ENCODE assay signal across 30 mouse cellular contexts in the genomic region with DNA sequence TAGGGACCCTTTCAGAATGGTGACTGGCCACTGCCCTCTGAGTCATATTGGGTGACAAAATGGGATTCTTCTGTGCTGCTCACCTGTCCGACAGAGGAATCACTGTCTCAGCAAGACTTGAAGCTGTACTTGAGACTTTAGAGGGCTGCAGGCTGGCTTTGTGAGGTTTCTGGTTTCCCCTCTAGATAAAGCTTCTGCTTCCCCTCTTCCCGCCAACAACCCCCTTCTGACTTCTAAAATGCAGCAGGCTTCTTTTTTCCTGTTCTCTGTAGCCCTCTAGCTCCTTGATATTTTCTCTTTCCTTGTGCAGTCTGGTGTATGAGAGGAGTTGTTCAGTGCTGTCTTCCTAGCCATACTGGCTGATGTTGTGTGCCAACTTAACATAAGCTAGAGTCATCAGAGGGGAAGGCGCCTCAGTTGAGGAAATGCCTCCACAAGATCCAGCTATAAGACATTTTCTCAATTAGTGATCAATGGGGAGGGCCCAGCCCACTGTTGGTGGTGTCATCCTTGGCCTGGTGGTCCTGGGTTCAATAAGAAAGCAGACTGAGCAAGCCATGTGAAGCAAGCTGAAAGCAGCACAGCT. TPM values are rescaled to one million over a fixed set of nuclear protein-coding genes. Genes with fewer than 3 reads are reported as not detected.
DNase-seq lines count a peak whose midpoint lies in the region; ATAC-seq and TF ChIP-seq lines count a peak whose summit lies in the region.
"Had no signal": no experiment of that assay in that cellular context is flagged by ENCODE, and none has a peak within 500 bp of the region (broad histone marks: within the 10 kb centered on the region; RNA-seq: fewer than 3 reads in every experiment).

No protein-coding gene starts in this region.

- ATAC-seq in forebrain, postnatal 0 days = peak; percentile 59
- ATAC-seq in forebrain, embryonic 12.5 days (ENCODE audit: low FRiP score) = no peak
- peak; percentile 79 for ATAC-seq in common myeloid progenitor, adult 5-6 weeks (replicated peaks; ENCODE audit: low read depth, poor library complexity, severe bottlenecking)
- ATAC-seq: CD4-positive, CD25-positive, alpha-beta regulatory T cell, adult 4 months; hindbrain, postnatal 0 days; inflammation-experienced regulatory T-cells, adult 6 months; intestine, embryonic 16.5 days had no signal

- no peak for TF ChIP-seq EP300 in heart, adult 2 months (IDR thresholded peaks at IDR 0.05; ENCODE audit: insufficient read depth, low read depth, low read length)

- H3K4me1 ChIP-seq in forebrain, postnatal 0 days (ENCODE audit: insufficient read depth) = no peaks in the 10 kb centered on the region
- no peaks in the 10 kb centered on the region for H3K4me1 ChIP-seq in forebrain, embryonic 12.5 days
- peaks cover 6% of the 10 kb centered on the region for H3K4me1 ChIP-seq in heart, adult 2 months (ENCODE audit: control insufficient read depth, insufficient read depth, low read length)
- H3K4me1 ChIP-seq: embryonic facial prominence, embryonic 12.5 days; embryonic facial prominence, embryonic 15.5 days had no signal

- TF ChIP-seq CTCF in forebrain, postnatal 0 days (IDR thresholded peaks at IDR 0.05; ENCODE audit: low read depth) = no peak
- TF ChIP-seq CTCF in heart, adult 2 months (IDR thresholded peaks at IDR 0.05) = no peak

- intact Hi-C loops in heart, adult 2 months (cut with DNase I) = loop anchor here (2.0 kb wide), 1 partner anchor 14 kb away; a partner anchor contains a TSS

- H3K9me3 ChIP-seq in forebrain, postnatal 0 days (ENCODE audit: low read length) = no peaks in the 10 kb centered on the region
- no peaks in the 10 kb centered on the region for H3K9me3 ChIP-seq in forebrain, embryonic 12.5 days
- H3K9me3 ChIP-seq: embryonic facial prominence, embryonic 12.5 days; embryonic facial prominence, embryonic 15.5 days; heart, embryonic 12.5 days; heart, embryonic 15.5 days had no signal

- 88% methylated on average over 3 of the region's 3 CpGs for WGBS in forebrain, postnatal 0 days
- 92% methylated on average over 3 of the region's 3 CpGs for WGBS in forebrain, embryonic 12.5 days
- WGBS in heart, adult 2 months = 59% methylated on average over 3 of the region's 3 CpGs

- H3K36me3 ChIP-seq in forebrain, postnatal 0 days (ENCODE audit: insufficient read depth) = no peaks in the 10 kb centered on the region
- no peaks in the 10 kb centered on the region for H3K36me3 ChIP-seq in forebrain, embryonic 12.5 days (replicated peaks)
- H3K36me3 ChIP-seq in heart, adult 2 months (ENCODE audit: control insufficient read depth, insufficient read depth, low read length) = no peaks in the 10 kb centered on the region
- H3K36me3 ChIP-seq: embryonic facial prominence, embryonic 12.5 days; embryonic facial prominence, embryonic 15.5 days; heart, embryonic 15.5 days had no signal

- no peaks in the 10 kb centered on the region for H3K79me2 ChIP-seq in heart, adult 2 months (replicated peaks; ENCODE audit: control insufficient read depth, insufficient read depth, low read length)

- no peak overlapping the region for H3K4me3 ChIP-seq in forebrain, postnatal 0 days (ENCODE audit: low read depth, low read length)
- no peak overlapping the region for H3K4me3 ChIP-seq in forebrain, embryonic 12.5 days (replicated peaks)
- H3K4me3 ChIP-seq in heart, adult 2 months = no peak overlapping the region
- H3K4me3 ChIP-seq: embryonic facial prominence, embryonic 12.5 days; embryonic facial prominence, embryonic 15.5 days; heart, embryonic 12.5 days; heart, embryonic 15.5 days had no signal

- no peak overlapping the region for H3K27ac ChIP-seq in forebrain, postnatal 0 days (ENCODE audit: low read depth, low read length)
- no peak overlapping the region for H3K27ac ChIP-seq in forebrain, embryonic 12.5 days
- H3K27ac ChIP-seq in heart, adult 2 months = peak overlapping the region; percentile 42; the same call in 1 of the 2 replicates
- H3K27ac ChIP-seq: embryonic facial prominence, embryonic 12.5 days; embryonic facial prominence, embryonic 15.5 days; heart, embryonic 15.5 days; hindbrain, embryonic 14.5 days; hindbrain, postnatal 0 days had no signal

- no peak for DNase-seq in forebrain, postnatal 0 days
- no peak for DNase-seq in heart, adult 2 months
- no peak for DNase-seq in heart, adult 8-10 months (ENCODE audit: low spot score)
- DNase-seq in 416B (ENCODE audit: low read depth) = peak; percentile 78
- DNase-seq in embryo, embryonic 11 days = no peak
- no peak for DNase-seq in right cerebral cortex, postnatal 14 days
- DNase-seq: adrenal gland, adult 2 months; adrenal gland, postnatal 14 days; cerebellum, adult 11-12 months; heart, postnatal 36 days; kidney, adult 18-20 months had no signal

- TF ChIP-seq POLR2A in heart, adult 2 months (IDR thresholded peaks at IDR 0.05; ENCODE audit: insufficient read depth, low read depth, low read length) = no peak

- no peak overlapping the region for H3K9ac ChIP-seq in forebrain, postnatal 0 days
- H3K9ac ChIP-seq in forebrain, embryonic 12.5 days = no peak overlapping the region
- no peak overlapping the region for H3K9ac ChIP-seq in heart, adult 2 months (ENCODE audit: low read depth, low read length)
- H3K9ac ChIP-seq: embryonic facial prominence, embryonic 12.5 days; embryonic facial prominence, embryonic 15.5 days; heart, embryonic 12.5 days; heart, embryonic 15.5 days; hindbrain, embryonic 14.5 days had no signal

- H3K27me3 ChIP-seq in forebrain, postnatal 0 days (ENCODE audit: insufficient read depth, low read length) = no peaks in the 10 kb centered on the region
- H3K27me3 ChIP-seq in forebrain, embryonic 12.5 days = no peaks in the 10 kb centered on the region
- H3K27me3 ChIP-seq in heart, adult 2 months (ENCODE audit: control insufficient read depth, insufficient read depth, low read length) = no peaks in the 10 kb centered on the region
- H3K27me3 ChIP-seq: embryonic facial prominence, embryonic 12.5 days; embryonic facial prominence, embryonic 15.5 days; heart, embryonic 12.5 days; heart, embryonic 15.5 days had no signal

- no peak overlapping the region for H3K4me2 ChIP-seq in forebrain, postnatal 0 days (ENCODE audit: low read depth)
- H3K4me2 ChIP-seq in forebrain, embryonic 12.5 days = no peak overlapping the region
- H3K4me2 ChIP-seq: embryonic facial prominence, embryonic 12.5 days; embryonic facial prominence, embryonic 15.5 days; heart, embryonic 12.5 days; heart, embryonic 15.5 days; hindbrain, embryonic 14.5 days had no signal

RNA-seq across cellular contexts. Expression of a gene that starts 14.1 kb away (rescaled TPM):
- 14.5 and 15.0 TPM in 2 replicates for total RNA-seq in forebrain, postnatal 0 days (2014; rRNA removed)
- 1.3 and 2.0 TPM in 2 replicates for polyA plus RNA-seq in forebrain, postnatal 0 days (2015; fragmentation: Nextera tagmentation; extraction: Ambion mirVana)
- polyA plus RNA-seq in forebrain, embryonic 12.5 days (2016; fragmentation: Nextera tagmentation; extraction: Ambion mirVana) = 12.6 and 13.6 TPM in 2 replicates
- 10 to 100 TPM; 20.6 to 21.4 TPM for total RNA-seq in heart, adult 2 months (2021)
- 23.6 and 47.9 TPM in 2 replicates for polyA plus RNA-seq in heart, adult 2 months (2012; rRNA removed)
- total RNA-seq in heart, adult 8-10 months (2022) = 10 to 100 TPM; 19.0 to 22.5 (median 21.7) TPM
- 55.3 and 62.1 TPM in 2 replicates for total RNA-seq in common myeloid progenitor, adult 5-6 weeks (2017)

RNA-seq across cellular contexts. Expression of a gene that starts 21.0 kb away (rescaled TPM):
- total RNA-seq in forebrain, postnatal 0 days (2014; rRNA removed) = 16.3 and 17.9 TPM in 2 replicates
- 20.9 and 23.1 TPM in 2 replicates for polyA plus RNA-seq in forebrain, postnatal 0 days (2015; fragmentation: Nextera tagmentation; extraction: Ambion mirVana)
- 20.8 and 23.1 TPM in 2 replicates for polyA plus RNA-seq in forebrain, embryonic 12.5 days (2016; fragmentation: Nextera tagmentation; extraction: Ambion mirVana)
- 1 to 10 TPM; 4.4 to 5.5 TPM for total RNA-seq in heart, adult 2 months (2021)
- polyA plus RNA-seq in heart, adult 2 months (2012; rRNA removed) = 3.9 and 5.9 TPM in 2 replicates
- total RNA-seq in heart, adult 8-10 months (2022) = 1 to 10 TPM; 4.1 to 8.3 (median 5.9) TPM
- total RNA-seq in common myeloid progenitor, adult 5-6 weeks (2017) = 15.8 and 18.4 TPM in 2 replicates

RNA-seq across cellular contexts. Expression of a gene that starts 42.6 kb away (rescaled TPM):
- total RNA-seq in forebrain, postnatal 0 days (2014; rRNA removed) = not detected in 2 replicates
- not detected in 2 replicates for polyA plus RNA-seq in forebrain, postnatal 0 days (2015; fragmentation: Nextera tagmentation; extraction: Ambion mirVana)
- polyA plus RNA-seq in forebrain, embryonic 12.5 days (2016; fragmentation: Nextera tagmentation; extraction: Ambion mirVana) = not detected in 2 replicates
- total RNA-seq in heart, adult 2 months (2021) = not detected
- polyA plus RNA-seq in heart, adult 2 months (2012; rRNA removed) = not detected in 2 replicates
- not detected for total RNA-seq in heart, adult 8-10 months (2022)
- not detected in 2 replicates for total RNA-seq in common myeloid progenitor, adult 5-6 weeks (2017)
- total RNA-seq: adrenal gland, adult 2 months; adrenal gland, postnatal 14 days; adrenal gland, postnatal 4 days; gastrocnemius, postnatal 14 days; gastrocnemius, postnatal 4 days; heart, postnatal 10 days; heart, postnatal 36 days; hindbrain, postnatal 0 days; MEL had no signal
- polyA plus RNA-seq: adrenal gland, adult 2 months; C2C12; CD4-positive, CD25-positive, alpha-beta regulatory T cell, adult 4 months; embryonic facial prominence, embryonic 12.5 days; embryonic facial prominence, embryonic 15.5 days; forebrain, embryonic 11.5 days; heart, embryonic 12.5 days; heart, embryonic 15.5 days; hindbrain, embryonic 11.5 days; hindbrain, embryonic 14.5 days; hindbrain, postnatal 0 days; inflammation-experienced regulatory T-cells, adult 6 months; intestine, embryonic 16.5 days had no signal
